Mouse (Mus musculus): ENCODE results near the gene Mta3.

GRCm38 (mm10) chr17:83770371-83770770, 64.4 kb downstream of the Mta3 start:
- TF ChIP-seq USF1 (IDR thresholded peaks at IDR 0.05; ENCODE audit: low read depth) (no peak), CTCF (IDR thresholded peaks at IDR 0.05; ENCODE audit: control insufficient read depth, insufficient read depth, insufficient read length) (no peak), MYOD1 (IDR thresholded peaks at IDR 0.05; ENCODE audit: control insufficient read depth, insufficient read length, low read depth) (no peak)

Measured in C2C12 (cell line).